Mouse (Mus musculus): ENCODE data around the gene Primpol. TPM values are rescaled to one million over a fixed set of nuclear protein-coding genes. Genes with fewer than 3 reads are reported as not detected.

Primpol gene
- total RNA-seq, 2 experiments from 2014 or later: 1.9 to 2.4 TPM

Other genes with a start within 250 kb of the Primpol start
- 100 to 1,000 TPM; 842 to 883 TPM for gene Acsl1, start 146.2 kb downstream of the Primpol start, total RNA-seq (2021)
- under 1 TPM; 0.65 to 0.67 TPM for gene Cenpu, start 65.2 kb downstream of the Primpol start, total RNA-seq (2021)
- gene Casp3, start 79 bp upstream of the Primpol start, total RNA-seq (2021): 1 to 10 TPM; 4.0 to 4.4 TPM
- 10 to 100 TPM; 40.4 to 45.4 TPM for gene Irf2, start 122.5 kb upstream of the Primpol start, total RNA-seq (2021)

Data from heart, postnatal 25 days (tissue).